Mouse (Mus musculus): ENCODE measurements around the gene Slit3. TPM values are rescaled to one million over a fixed set of nuclear protein-coding genes. Genes with fewer than 3 reads are reported as not detected.

Gene Slit3
- total and polyA plus RNA-seq, 3 experiments = 0.55 to 4.8 (median 2.8) TPM

GRCm38 (mm10) chr11:35513343-35513742 lies 392.3 kb downstream of the Slit3 start:
- dilution Hi-C loops (cut with MboI; ENCODE audit: extremely low pct_ligation_motif_present, extremely low pct_unique_long_range_greater_than_20kb, low sequenced_read_pairs) (no loop called here), in situ Hi-C loops (cut with MboI; ENCODE audit: low pct_ligation_motif_present, low pct_unique_long_range_greater_than_20kb, low sequenced_read_pairs) (no loop called here)
- no peak for TF ChIP-seq USF2 (conservative IDR thresholded peaks at IDR 0.05; ENCODE audit: low read depth, low read length)
- TF ChIP-seq JUND (conservative IDR thresholded peaks at IDR 0.05; ENCODE audit: low read depth, low read length) = no peak
- no peak for TF ChIP-seq CTCF (conservative IDR thresholded peaks at IDR 0.05 in 1 of 2, IDR thresholded peaks at IDR 0.05 in 1 of 2; ENCODE audit: low read depth in 2 of 2, low read length in 2 of 2)
- no peak for TF ChIP-seq UBTF (IDR thresholded peaks at IDR 0.05; ENCODE audit: low read depth, low read length)
- no peak for TF ChIP-seq MAFK (IDR thresholded peaks at IDR 0.05; ENCODE audit: insufficient replicate concordance, low read length)
- no peak for TF ChIP-seq E2F4 (IDR thresholded peaks at IDR 0.05; ENCODE audit: insufficient replicate concordance, low read depth, low read length)
- no peak for TF ChIP-seq BHLHE40 (IDR thresholded peaks at IDR 0.05; ENCODE audit: low read depth, low read length)
- TF ChIP-seq ETS1 (conservative IDR thresholded peaks at IDR 0.05; ENCODE audit: low read depth, low read length) = no peak
- no peak for TF ChIP-seq SIN3A (IDR thresholded peaks at IDR 0.05; ENCODE audit: low read length)
- no peak for TF ChIP-seq MXI1 (IDR thresholded peaks at IDR 0.05; ENCODE audit: low read depth, low read length)
- no peak for TF ChIP-seq CHD1 (IDR thresholded peaks at IDR 0.05; ENCODE audit: low read depth, low read length)
- no peak for TF ChIP-seq JUN (IDR thresholded peaks at IDR 0.05; ENCODE audit: insufficient read depth, low read depth, low read length)
- TF ChIP-seq POLR2A (IDR thresholded peaks at IDR 0.05; ENCODE audit: low read depth, low read length) = no peak
- TF ChIP-seq GABPA (IDR thresholded peaks at IDR 0.05; ENCODE audit: insufficient replicate concordance, low read depth, low read length) = no peak
- TF ChIP-seq TCF12 (IDR thresholded peaks at IDR 0.05; ENCODE audit: low read depth, low read length) = no peak
- TF ChIP-seq KAT2A (IDR thresholded peaks at IDR 0.05; ENCODE audit: insufficient replicate concordance, low read length) = no peak
- no peak for TF ChIP-seq CHD2 (IDR thresholded peaks at IDR 0.05; ENCODE audit: low read length)
- no peak for TF ChIP-seq USF1 (IDR thresholded peaks at IDR 0.05; ENCODE audit: low read depth, low read length)
- peaks cover 4% of the 10 kb centered on the region for H3K9me3 ChIP-seq (replicated peaks; ENCODE audit: low read length)
- no peak overlapping the region for H3K27ac ChIP-seq (ENCODE audit: insufficient read depth, low read depth)
- H3K4me2 ChIP-seq (ENCODE audit: insufficient read depth, low read depth, poor library complexity, severe bottlenecking) = no peak overlapping the region
- H3K4me1 ChIP-seq (ENCODE audit: control insufficient read depth in 1 of 2, insufficient read depth in 2 of 2) = peaks cover 8 to 43% of the 10 kb centered on the region in 2 experiments; a peak in 3 of 4 replicates
- peaks cover 4% of the 10 kb centered on the region for H3K27me3 ChIP-seq (replicated peaks)
- no peak for DNase-seq (ENCODE audit: extremely low read depth)
- no peak overlapping the region for H3K9ac ChIP-seq (ENCODE audit: insufficient read depth, low read depth)
- no peaks in the 10 kb centered on the region for H3K36me3 ChIP-seq (replicated peaks in 1 of 2; ENCODE audit: control insufficient read depth in 1 of 2, insufficient read depth in 1 of 2, low read length in 1 of 2)
- no peak overlapping the region for H3K4me3 ChIP-seq (replicated peaks in 1 of 3; ENCODE audit: low read depth in 2 of 3, low read length in 2 of 3, poor library complexity in 1 of 3)
- no peaks in the 10 kb centered on the region for H3K79me2 ChIP-seq (replicated peaks; ENCODE audit: control insufficient read depth, extremely low read depth, insufficient read depth, poor library complexity, severe bottlenecking)

GRCm38 (mm10) chr11:35522802-35523452 lies 401.9 kb downstream of the Slit3 start:
- TF ChIP-seq IRF4 (IDR thresholded peaks at IDR 0.05; ENCODE audit: low read depth, low read length) = no peak
- no peak for TF ChIP-seq JUN (IDR thresholded peaks at IDR 0.05; ENCODE audit: insufficient read depth, low read depth, low read length)
- no peak for TF ChIP-seq CTCF (conservative IDR thresholded peaks at IDR 0.05 in 1 of 2, IDR thresholded peaks at IDR 0.05 in 1 of 2; ENCODE audit: low read depth in 2 of 2, low read length in 2 of 2)
- TF ChIP-seq CHD2 (IDR thresholded peaks at IDR 0.05; ENCODE audit: low read length) = no peak
- no peak for TF ChIP-seq MEF2A (IDR thresholded peaks at IDR 0.05; ENCODE audit: borderline replicate concordance, low read depth, low read length)
- TF ChIP-seq NELFE (IDR thresholded peaks at IDR 0.05; ENCODE audit: low read depth, low read length) = no peak
- TF ChIP-seq ZMIZ1 (IDR thresholded peaks at IDR 0.05; ENCODE audit: low read depth, low read length) = no peak
- TF ChIP-seq UBTF (IDR thresholded peaks at IDR 0.05; ENCODE audit: low read depth, low read length) = no peak
- no peak for TF ChIP-seq SMC3 (IDR thresholded peaks at IDR 0.05; ENCODE audit: low read depth, low read length)
- no peak for TF ChIP-seq ZNF384 (IDR thresholded peaks at IDR 0.05; ENCODE audit: low read depth, low read length)
- TF ChIP-seq E2F4 (IDR thresholded peaks at IDR 0.05; ENCODE audit: insufficient replicate concordance, low read depth, low read length) = no peak
- TF ChIP-seq RAD21 (IDR thresholded peaks at IDR 0.05; ENCODE audit: low read depth, low read length) = no peak
- Histone ChIP-seq H3K4me1 (ENCODE audit: control insufficient read depth in 1 of 2, insufficient read depth in 2 of 2) (peaks cover 2 to 12% of the 10 kb centered on the region in 2 experiments; a peak in 3 of 4 replicates), H3K27me3 (replicated peaks) (no peaks in the 10 kb centered on the region), H3K9me3 (replicated peaks; ENCODE audit: low read length) (no peaks in the 10 kb centered on the region), H3K79me2 (replicated peaks; ENCODE audit: control insufficient read depth, extremely low read depth, insufficient read depth, poor library complexity, severe bottlenecking) (no peaks in the 10 kb centered on the region), H3K9ac (ENCODE audit: insufficient read depth, low read depth) (no peak overlapping the region), H3K4me2 (ENCODE audit: insufficient read depth, low read depth, poor library complexity, severe bottlenecking) (no peak overlapping the region), H3K36me3 (replicated peaks in 1 of 2; ENCODE audit: control insufficient read depth in 1 of 2, insufficient read depth in 1 of 2, low read length in 1 of 2) (no peaks in the 10 kb centered on the region), H3K27ac (ENCODE audit: insufficient read depth, low read depth) (no peak overlapping the region), H3K4me3 (replicated peaks in 1 of 3; ENCODE audit: low read depth in 2 of 3, low read length in 2 of 3, poor library complexity in 1 of 3) (no peak overlapping the region)
- in situ Hi-C loops (cut with MboI; ENCODE audit: low pct_ligation_motif_present, low pct_unique_long_range_greater_than_20kb, low sequenced_read_pairs) = no loop called here
- no peak for DNase-seq (ENCODE audit: extremely low read depth)
- dilution Hi-C loops (cut with MboI; ENCODE audit: extremely low pct_ligation_motif_present, extremely low pct_unique_long_range_greater_than_20kb, low sequenced_read_pairs) = no loop called here
